Mouse (Mus musculus) lung, adult 2 months (tissue): ENCODE data around the gene Gata2. TPM values are rescaled to one million over a fixed set of nuclear protein-coding genes. Genes with fewer than 3 reads are reported as not detected.
"Not testable (repeated sequence)": the region's sequence is repeated elsewhere in the genome, so short reads cannot be mapped to it uniquely, and the experiment has no call there.

Experiments
- DNase-seq: peaks from one replicate; pipeline ENCODE4 v3.0.0; 2022
- H3K4me1 ChIP-seq: fragments of 200-500 bp; 2 replicates; pipeline ENCODE4 v1.6.1; 2011; ENCODE audit warnings: low read length; ENCODE audit not compliant: control insufficient read depth, insufficient read depth
- H3K4me3 ChIP-seq: fragments of 200-500 bp; replicated peaks from 2 replicates; pipeline ENCODE3; 2011; ENCODE audit warnings: low read depth, mild to moderate bottlenecking, control low read depth, low read length; ENCODE audit errors: extremely low read depth
- CTCF ChIP-seq: fragments of 200-500 bp; IDR thresholded peaks from 2 replicates; pipeline ENCODE4 v1.5.1; 2011; ENCODE audit warnings: mild to moderate bottlenecking, low read length, control low read depth; ENCODE audit not compliant: insufficient read depth
- POLR2A ChIP-seq: fragments of 200-500 bp; IDR thresholded peaks from 2 replicates; pipeline ENCODE4 v1.6.1; 2011; ENCODE audit warnings: low read depth, mild to moderate bottlenecking, control low read depth, low read length, borderline replicate concordance; ENCODE audit errors: extremely low read depth
- WGBS: fragments of 180-500 bp; shearing (Covaris S2); methylation state at CpG from one replicate; pipeline ENCODE4 v1.1.7; 2018; 5-methylcytosine and 5-hydroxymethylcytosine counted together
- polyA plus RNA-seq: library from polyadenylated mRNA; depleted of rRNA; stranded (reverse); fragments of >200 nt; gene quantifications from 2 replicates; pipeline ENCODE4 v1.2.3, GENCODE M21; 2012; rRNA removed

Gene Gata2
- 184 and 333 TPM in 2 replicates for polyA plus RNA-seq

GRCm38 (mm10) chr6:88193433-88194052 is at the start of gene Gata2:
Gene Gata2 (plus strand): TSS chr6:88193891.
- Histone ChIP-seq H3K4me3 (peak within 1 kb of the TSS; percentile 73), H3K4me1 (peaks cover 9% of the 10 kb centered on the region)
- TF ChIP-seq POLR2A (peak; percentile 49; the same call in 1 of the 2 replicates), CTCF (no peak)
- peak; percentile 57 for DNase-seq
- WGBS, result 1% methylated on average over 57 of the region's 57 CpGs

GRCm38 (mm10) chr6:88145793-88146192 is 47.9 kb upstream of the Gata2 start:
- no peak for TF ChIP-seq CTCF
- no peak for TF ChIP-seq POLR2A
- Histone ChIP-seq H3K4me3 (no peak overlapping the region), H3K4me1 (peaks cover 23% of the 10 kb centered on the region)
- no peak for DNase-seq
- 65% methylated on average over 4 of the region's 4 CpGs for WGBS

GRCm38 (mm10) chr6:88146576-88146975 is 47.1 kb upstream of the Gata2 start:
- Histone ChIP-seq H3K4me3 (no peak overlapping the region), H3K4me1 (peaks cover 20% of the 10 kb centered on the region)
- peak; percentile 44; the same call in 1 of the 2 replicates for TF ChIP-seq POLR2A
- TF ChIP-seq CTCF, result no peak
- 51% methylated on average over 8 of the region's 8 CpGs for WGBS
- DNase-seq, result no peak

- DNase-seq, result peak; percentile 65
- 26% methylated on average over 16 of the region's 16 CpGs for WGBS
- TF ChIP-seq CTCF, result no peak
- TF ChIP-seq POLR2A, result peak; percentile 65; the same call in 1 of the 2 replicates
- Histone ChIP-seq H3K4me1 (peaks cover 20% of the 10 kb centered on the region), H3K4me3 (peak overlapping the region; percentile 42)
Measured at GRCm38 (mm10) chr6:88147411-88148003, 46.2 kb upstream of the Gata2 start.

GRCm38 (mm10) chr6:88151335-88151734 is 42.4 kb upstream of the Gata2 start:
- no peak overlapping the region for H3K4me3 ChIP-seq
- H3K4me1 ChIP-seq, result peaks cover 13% of the 10 kb centered on the region
- TF ChIP-seq POLR2A, result no peak
- TF ChIP-seq CTCF, result peak; percentile 24; the same call in 1 of the 2 replicates
- 73% methylated on average over 4 of the region's 4 CpGs for WGBS
- DNase-seq, result no peak

DNA sequence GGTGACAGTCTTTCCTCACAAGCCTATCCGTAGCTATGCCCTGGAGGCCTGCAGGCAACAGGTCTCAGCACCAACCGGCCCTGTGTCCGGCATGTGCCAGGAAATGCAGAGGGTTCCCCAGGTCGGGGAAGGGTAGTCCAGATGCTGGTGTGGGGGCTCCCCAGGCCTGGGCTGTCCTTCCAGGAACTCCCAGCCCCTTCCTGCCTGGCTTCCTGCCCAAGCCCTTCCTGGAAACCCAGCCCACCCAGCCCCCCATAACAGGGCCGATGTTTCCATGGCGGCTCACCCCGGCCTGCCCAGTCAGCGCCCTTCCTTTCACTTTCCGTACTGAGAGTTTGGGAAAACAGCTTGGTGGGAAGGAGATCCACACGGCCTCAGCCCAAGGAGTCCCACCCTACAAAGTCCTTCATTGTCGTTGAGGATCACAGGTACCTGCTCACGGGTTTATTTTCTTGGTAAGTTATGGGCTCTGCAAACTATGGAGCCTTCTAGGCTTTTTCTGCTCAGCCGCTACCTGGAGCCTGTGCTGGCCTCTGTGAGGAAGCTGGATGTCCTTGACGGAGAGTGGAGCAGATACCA is 41.5 kb upstream of the Gata2 start:
- Histone ChIP-seq H3K4me3 (peak overlapping the region; percentile 67), H3K4me1 (peaks cover 9% of the 10 kb centered on the region)
- TF ChIP-seq CTCF, result no peak
- TF ChIP-seq POLR2A, result peak; percentile 60; the same call in 1 of the 2 replicates
- peak; percentile 48 for DNase-seq
- 35% methylated on average over 14 of the region's 14 CpGs for WGBS

DNA sequence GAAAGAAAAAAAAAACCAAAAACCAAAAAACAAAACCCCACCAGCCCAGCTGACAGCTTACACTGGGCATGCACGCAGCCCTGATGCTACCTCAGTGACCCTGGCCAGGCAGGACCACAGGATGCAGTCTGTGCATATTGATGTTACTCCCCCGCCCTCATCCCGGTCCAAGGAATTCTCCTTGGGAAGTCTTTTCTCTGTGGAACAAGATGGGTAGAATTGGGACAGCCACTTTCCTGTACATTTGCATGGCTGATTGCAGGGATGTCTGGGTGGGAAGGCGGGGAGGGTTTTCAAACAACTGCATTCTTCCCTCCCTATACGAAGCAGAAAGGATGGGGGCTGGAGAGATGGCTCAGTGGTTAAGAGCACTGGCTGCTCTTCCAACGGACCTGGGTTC is 40.7 kb upstream of the Gata2 start:
- TF ChIP-seq POLR2A, result peak; percentile 47; the same call in 1 of the 2 replicates
- no peak for TF ChIP-seq CTCF
- DNase-seq, result no peak
- WGBS, result 57% methylated on average over 6 of the region's 6 CpGs
- Histone ChIP-seq H3K4me3 (peak overlapping the region; percentile 41), H3K4me1 (peaks cover 9% of the 10 kb centered on the region)

- 78% methylated on average over 6 of the region's 6 CpGs for WGBS
- DNase-seq, H3K4me1 ChIP-seq, H3K4me3 ChIP-seq: not testable (repeated sequence)
Measured at GRCm38 (mm10) chr6:88155614-88156013, 38.1 kb upstream of the Gata2 start.

- TF ChIP-seq CTCF (no peak), POLR2A (no peak)
- DNase-seq, result no peak
- WGBS, result 80% methylated on average over 5 of the region's 5 CpGs
- Histone ChIP-seq H3K4me3 (no peak overlapping the region), H3K4me1 (no peaks in the 10 kb centered on the region)
Measured at GRCm38 (mm10) chr6:88158790-88159189, 34.9 kb upstream of the Gata2 start.

- Histone ChIP-seq H3K4me1 (no peaks in the 10 kb centered on the region), H3K4me3 (no peak overlapping the region)
- no peak for DNase-seq
- 81% methylated on average over 9 of the region's 9 CpGs for WGBS
- no peak for TF ChIP-seq POLR2A
- no peak for TF ChIP-seq CTCF
Measured at GRCm38 (mm10) chr6:88166054-88166453, 27.6 kb upstream of the Gata2 start.
